Mouse (Mus musculus) cerebellum, adult 2 months (tissue): ENCODE measurements at regions not wholly inside any gene's neighbourhood (a gene's known extent, or its start where the extent isn't known, plus 50 kb on each side); places are given as distances from the start of the nearest gene placed in this dataset.

Experiments
- DNase-seq, 2 experiments: peaks; one replicate each; pipeline ENCODE4 v3.0.0; 2021
- H3K27ac ChIP-seq: fragments of 200-500 bp; 2 replicates; pipeline ENCODE4 v1.5.1; 2012; ENCODE audit warnings: low read length, control low read depth, inconsistent platforms; ENCODE audit not compliant: insufficient read depth
- H3K27me3 ChIP-seq: fragments of 200-500 bp; 2 replicates; pipeline ENCODE4 v1.6.1; 2012; ENCODE audit warnings: inconsistent platforms, mild to moderate bottlenecking, low read length, moderate library complexity; ENCODE audit not compliant: control insufficient read depth, insufficient read depth
- H3K4me1 ChIP-seq: fragments of 200-500 bp; 2 replicates; pipeline ENCODE4 v1.6.1; 2011; ENCODE audit warnings: low read length; ENCODE audit not compliant: control insufficient read depth, insufficient read depth
- H3K4me3 ChIP-seq: fragments of 200-500 bp; replicated peaks from 2 replicates; pipeline ENCODE3; 2011; ENCODE audit warnings: mild to moderate bottlenecking, low read depth, low read length, control low read depth; ENCODE audit not compliant: insufficient read depth
- CTCF ChIP-seq: fragments of 200-500 bp; IDR thresholded peaks from 2 replicates; pipeline ENCODE4 v1.5.1; 2011; ENCODE audit warnings: low read depth, mild to moderate bottlenecking, control low read depth, low read length, moderate library complexity, borderline replicate concordance; ENCODE audit not compliant: insufficient read depth
- POLR2A ChIP-seq: fragments of 200-500 bp; IDR thresholded peaks from 2 replicates; pipeline ENCODE4 v1.6.1; 2011; ENCODE audit warnings: low read length, control low read depth, borderline replicate concordance; ENCODE audit not compliant: insufficient read depth
- WGBS: fragments of 180-500 bp; shearing (Covaris S2); methylation state at CpG from one replicate; pipeline ENCODE4 v1.1.7; 2018; 5-methylcytosine and 5-hydroxymethylcytosine counted together

- Histone ChIP-seq H3K4me1 (no peaks in the 10 kb centered on the region), H3K27ac (no peak overlapping the region), H3K27me3 (no peaks in the 10 kb centered on the region), H3K4me3 (no peak overlapping the region)
- 82% methylated on average over 7 of the region's 7 CpGs for WGBS
- TF ChIP-seq CTCF (0 out of 2 replicates have a peak, but pooled peaks have one; percentile 20), POLR2A (no peak)
- DNase-seq = no peak
Observed at GRCm38 (mm10) chr8:35228449-35228848, 537.1 kb upstream of the Gm19410 start.

GRCm38 (mm10) chr8:35233520-35234186 is 531.9 kb upstream of the Gm19410 start:
- Histone ChIP-seq H3K4me3 (no peak overlapping the region), H3K27ac (no peak overlapping the region), H3K27me3 (no peaks in the 10 kb centered on the region), H3K4me1 (no peaks in the 10 kb centered on the region)
- TF ChIP-seq CTCF (no peak), POLR2A (no peak)
- WGBS = 45% methylated on average over 5 of the region's 5 CpGs
- DNase-seq = no peak

GRCm38 (mm10) chr8:35234436-35234835 is 531.2 kb upstream of the Gm19410 start:
- TF ChIP-seq CTCF = no peak
- TF ChIP-seq POLR2A = no peak
- Histone ChIP-seq H3K27me3 (no peaks in the 10 kb centered on the region), H3K4me3 (no peak overlapping the region), H3K27ac (no peak overlapping the region), H3K4me1 (no peaks in the 10 kb centered on the region)
- DNase-seq = no peak
- 85% methylated on average over 5 of the region's 5 CpGs for WGBS

GRCm38 (mm10) chr8:35235815-35236509 is 529.6 kb upstream of the Gm19410 start:
- WGBS = 69% methylated on average over 8 of the region's 8 CpGs
- Histone ChIP-seq H3K27ac (no peak overlapping the region), H3K4me3 (no peak overlapping the region), H3K27me3 (no peaks in the 10 kb centered on the region), H3K4me1 (no peaks in the 10 kb centered on the region)
- no peak for DNase-seq
- TF ChIP-seq CTCF = no peak
- no peak for TF ChIP-seq POLR2A

- no peak overlapping the region for H3K4me3 ChIP-seq
- H3K4me1 ChIP-seq = no peaks in the 10 kb centered on the region
- WGBS = 25% methylated on average over 6 of the region's 6 CpGs
- no peak for DNase-seq
- H3K27me3 ChIP-seq = no peaks in the 10 kb centered on the region
- no peak overlapping the region for H3K27ac ChIP-seq
- TF ChIP-seq POLR2A (no peak), CTCF (no peak)
Observed at GRCm38 (mm10) chr8:35237279-35237678, 528.3 kb upstream of the Gm19410 start.

- no peak for TF ChIP-seq CTCF
- no peak for TF ChIP-seq POLR2A
- no peak overlapping the region for H3K27ac ChIP-seq
- H3K4me1 ChIP-seq = no peaks in the 10 kb centered on the region
- whole genome bisulfite sequencing = 86% methylated on average over 6 of the region's 6 CpGs
- no peak for DNase-seq
- no peaks in the 10 kb centered on the region for H3K27me3 ChIP-seq
- H3K4me3 ChIP-seq = no peak overlapping the region
Observed at GRCm38 (mm10) chr8:35240884-35241283, 524.7 kb upstream of the Gm19410 start.

- TF ChIP-seq CTCF (no peak), POLR2A (no peak)
- Histone ChIP-seq H3K27ac (no peak overlapping the region), H3K4me1 (no peaks in the 10 kb centered on the region), H3K27me3 (no peaks in the 10 kb centered on the region), H3K4me3 (no peak overlapping the region)
- peak in 1 of 2 experiments; percentile 5 for DNase-seq
- 13% methylated on average over 11 of the region's 11 CpGs for WGBS
Observed at GRCm38 (mm10) chr8:35243555-35243954, 522.0 kb upstream of the Gm19410 start.
